Mouse (Mus musculus) midbrain, embryonic 14.5 days (tissue): ENCODE data around the gene Cnga1. TPM values are rescaled to one million over a fixed set of nuclear protein-coding genes. Genes with fewer than 3 reads are reported as not detected.

Experiments
- ATAC-seq: fragments of 200-750 bp; cut with Nextera tagmentation; 2 replicates; pipeline ENCODE4 v1.8.0; 2017; ENCODE audit warnings: moderate number of reproducible peaks, moderate library complexity; ENCODE audit not compliant: low FRiP score, low TSS enrichment
- DNase-seq: peaks from one replicate; pipeline ENCODE4 v3.0.0-alpha.2; 2015
- H3K27ac ChIP-seq: fragments of 300-500 bp; sonication (generic); replicated peaks from 2 replicates; pipeline ENCODE4 v1.5.1; 2014; ENCODE audit warnings: mild to moderate bottlenecking, low read depth, low read length, moderate library complexity
- H3K27me3 ChIP-seq: fragments of 300-500 bp; sonication (generic); 2 replicates; pipeline ENCODE4 v1.6.1; 2014; ENCODE audit warnings: low read length, control low read depth, mixed read lengths; ENCODE audit not compliant: control insufficient read depth, insufficient read depth
- H3K36me3 ChIP-seq: fragments of 300-500 bp; sonication (generic); 2 replicates; pipeline ENCODE4 v1.6.1; 2014; ENCODE audit warnings: low read length, control low read depth; ENCODE audit not compliant: control insufficient read depth, insufficient read depth
- H3K4me1 ChIP-seq: fragments of 300-500 bp; sonication (generic); 2 replicates; pipeline ENCODE4 v1.6.1; 2014; ENCODE audit warnings: mild to moderate bottlenecking, antibody characterized with exemption, low read length, control low read depth; ENCODE audit not compliant: control insufficient read depth, insufficient read depth
- H3K4me2 ChIP-seq: fragments of 300-500 bp; sonication (generic); 2 replicates; pipeline ENCODE4 v1.6.1; 2014; ENCODE audit warnings: mild to moderate bottlenecking, low read length, moderate library complexity
- H3K4me3 ChIP-seq: fragments of 300-500 bp; sonication (generic); replicated peaks from 2 replicates; pipeline ENCODE4 v1.5.1; 2014; ENCODE audit warnings: low read depth, low read length
- H3K9ac ChIP-seq: fragments of 300-500 bp; sonication (generic); replicated peaks from 2 replicates; pipeline ENCODE4 v1.6.1; 2014; ENCODE audit warnings: mild to moderate bottlenecking, low read length, moderate library complexity
- H3K9me3 ChIP-seq: fragments of 300-500 bp; sonication (generic); 2 replicates; pipeline ENCODE4 v1.6.1; 2016; ENCODE audit warnings: low read length, control low read depth, mixed read lengths; ENCODE audit not compliant: control insufficient read depth
- WGBS: fragments of 180-500 bp; shearing (Covaris S2); extraction: QIAGEN DNeasy Blood & Tissue Kit; methylation state at CpG from one replicate; pipeline ENCODE4 v1.1.7; 2014; 5-methylcytosine and 5-hydroxymethylcytosine counted together
- polyA plus RNA-seq: library from polyadenylated mRNA; unstranded; fragments of >200 nt; fragmentation: Nextera tagmentation; extraction: Ambion mirVana; gene quantifications from 2 replicates; pipeline ENCODE4 v1.2.1, GENCODE M21; 2014

Cnga1 gene
- 0.12 TPM in 1 of 2 replicates, not detected in the other for polyA plus RNA-seq

DNA sequence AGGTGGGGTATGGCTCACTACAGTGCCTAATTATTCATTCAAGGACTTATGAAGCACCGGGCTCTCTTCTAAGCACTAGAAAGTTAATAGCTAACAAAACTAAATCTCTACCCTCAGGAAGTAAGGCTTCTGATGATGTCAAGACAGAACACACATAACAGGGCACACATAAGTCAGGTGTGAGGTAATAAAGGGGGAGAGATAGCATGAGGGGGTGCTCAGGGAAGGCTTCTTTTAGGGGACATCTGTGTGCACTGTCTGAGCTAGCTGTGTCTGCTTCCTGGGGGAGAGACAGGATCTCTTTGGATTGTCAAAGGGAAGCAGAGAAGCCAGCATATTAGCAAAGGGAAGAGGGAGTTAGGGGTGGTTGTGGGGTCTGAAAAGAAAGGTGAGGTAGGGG is at the start of gene Cnga1:
Gene Cnga1 (minus strand): TSS at position 101 of the 400 bp plus-strand sequence.
- Histone ChIP-seq H3K27me3 (peaks cover 9% of the 10 kb centered on the region; the same call in 1 of the 2 replicates), H3K4me2 (no peak within 1 kb of the TSS), H3K4me1 (no peaks in the 10 kb centered on the region; the same call in 1 of the 2 replicates), H3K9ac (no peak within 1 kb of the TSS), H3K36me3 (no peaks in the 10 kb centered on the region), H3K9me3 (no peaks in the 10 kb centered on the region), H3K4me3 (no peak within 1 kb of the TSS), H3K27ac (no peak within 1 kb of the TSS)
- no peak for ATAC-seq
- 83% methylated on average over 1 of the region's 1 CpGs for WGBS
- DNase-seq, result no peak

DNA sequence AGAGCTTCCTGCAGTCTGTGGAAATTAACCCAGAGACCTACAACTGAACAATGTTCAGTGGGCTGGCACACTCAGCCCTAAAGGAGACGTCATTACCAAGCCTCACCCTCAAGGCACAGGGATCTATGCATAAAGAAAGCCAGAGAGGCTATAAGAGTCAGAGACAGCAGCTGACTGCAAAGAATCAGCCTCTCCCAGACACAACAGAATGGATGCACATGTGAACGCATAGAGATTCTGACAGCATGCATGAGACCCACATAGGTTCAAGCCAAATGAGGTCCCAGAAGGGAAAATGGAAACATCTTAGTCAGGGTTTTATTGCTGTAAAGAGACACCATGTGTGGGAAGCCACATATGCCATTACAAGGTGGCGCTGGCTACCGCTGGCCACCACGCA is 46.4 kb upstream of the Cnga1 start:
- Histone ChIP-seq H3K4me1 (no peaks in the 10 kb centered on the region), H3K4me3 (no peak overlapping the region), H3K4me2 (no peak overlapping the region), H3K9ac (no peak overlapping the region), H3K9me3 (no peaks in the 10 kb centered on the region), H3K27me3 (no peaks in the 10 kb centered on the region), H3K27ac (no peak overlapping the region), H3K36me3 (no peaks in the 10 kb centered on the region)
- WGBS, result 80% methylated on average over 5 of the region's 5 CpGs
- ATAC-seq, result no peak
- no peak for DNase-seq

DNA sequence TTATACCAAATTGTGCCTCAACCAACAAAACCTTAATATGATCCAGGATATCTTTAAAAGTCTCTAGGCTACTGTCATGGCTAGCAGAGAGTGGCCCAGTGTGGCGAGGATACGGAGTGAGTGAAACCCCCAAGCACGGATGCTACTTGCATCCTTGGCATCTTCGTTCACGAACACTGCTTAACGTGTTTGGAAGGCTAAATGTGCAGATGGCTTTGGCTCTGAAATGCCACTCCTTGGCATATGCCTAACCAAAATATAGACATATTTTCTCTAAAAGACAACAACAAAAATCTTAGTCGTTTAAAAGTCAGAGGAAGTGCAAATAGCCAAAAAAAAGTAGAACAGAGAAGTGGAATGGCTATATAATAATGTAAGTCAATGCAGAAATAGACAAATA is 45.5 kb upstream of the Cnga1 start:
- 95% methylated on average over 7 of the region's 7 CpGs for WGBS
- Histone ChIP-seq H3K9me3 (no peaks in the 10 kb centered on the region), H3K4me1 (no peaks in the 10 kb centered on the region), H3K36me3 (no peaks in the 10 kb centered on the region), H3K27ac (no peak overlapping the region), H3K9ac (no peak overlapping the region), H3K4me3 (no peak overlapping the region), H3K27me3 (no peaks in the 10 kb centered on the region), H3K4me2 (no peak overlapping the region)
- DNase-seq (no peak), ATAC-seq (no peak)

DNA sequence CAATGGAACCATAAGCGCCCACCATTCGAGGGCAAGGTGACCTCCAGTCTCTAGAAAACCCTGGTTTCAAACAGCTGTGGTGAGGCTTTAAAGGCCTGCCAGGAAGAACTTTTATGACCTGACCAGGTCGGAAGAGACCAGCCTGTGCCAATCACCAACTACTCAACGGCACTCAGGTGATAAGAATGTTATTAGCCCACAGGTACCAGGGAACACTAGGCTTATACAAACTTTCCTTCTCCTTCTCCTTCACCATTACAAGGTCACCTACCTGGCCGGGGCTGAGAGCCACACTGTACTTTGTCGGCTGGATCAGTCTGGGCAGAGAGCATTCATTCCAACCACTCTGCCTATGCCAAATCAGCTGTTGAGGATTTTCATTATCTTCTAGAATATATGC is 37.4 kb upstream of the Cnga1 start:
- no peak for DNase-seq
- WGBS, result 96% methylated on average over 6 of the region's 6 CpGs
- H3K36me3 ChIP-seq, result no peaks in the 10 kb centered on the region
- no peaks in the 10 kb centered on the region for H3K9me3 ChIP-seq
- no peaks in the 10 kb centered on the region for H3K4me1 ChIP-seq
- H3K27ac ChIP-seq, result no peak overlapping the region
- ATAC-seq, result no peak
- no peak overlapping the region for H3K4me3 ChIP-seq
- H3K4me2 ChIP-seq, result no peak overlapping the region
- H3K9ac ChIP-seq, result no peak overlapping the region
- H3K27me3 ChIP-seq, result no peaks in the 10 kb centered on the region

DNA sequence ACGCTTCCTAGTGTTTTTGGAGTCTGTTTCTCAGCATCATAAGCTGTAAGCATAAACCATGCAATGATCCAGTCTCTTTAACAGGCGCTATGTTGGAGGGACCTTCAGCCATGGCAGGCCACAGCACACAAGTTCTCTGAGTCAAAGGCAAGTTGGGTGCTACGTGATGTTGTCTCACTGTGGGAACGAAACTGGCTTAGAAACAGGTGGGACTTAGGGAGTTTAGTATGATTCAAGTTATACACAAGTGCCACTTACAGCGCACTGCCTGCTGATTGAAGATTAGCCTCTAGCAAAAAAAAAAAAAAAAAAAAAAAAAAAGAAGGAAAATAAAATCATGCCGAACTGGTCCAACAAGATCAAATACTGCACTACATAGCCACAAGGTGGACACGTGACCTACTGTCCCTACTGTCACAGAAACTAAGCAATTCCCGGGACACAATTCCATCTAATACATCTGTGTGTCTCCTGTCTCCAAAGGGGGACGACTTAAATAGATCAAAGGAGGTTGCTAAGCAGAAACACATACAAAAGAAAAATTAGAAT is 31.0 kb upstream of the Cnga1 start:
- Histone ChIP-seq H3K4me2 (no peak overlapping the region), H3K27me3 (no peaks in the 10 kb centered on the region), H3K4me1 (0 out of 2 replicates have a peak, but pooled peaks cover 2% of the 10 kb centered on the region), H3K9me3 (no peaks in the 10 kb centered on the region), H3K4me3 (no peak overlapping the region), H3K9ac (no peak overlapping the region), H3K27ac (no peak overlapping the region), H3K36me3 (no peaks in the 10 kb centered on the region)
- 80% methylated on average over 9 of the region's 9 CpGs for WGBS
- DNase-seq (no peak), ATAC-seq (no peak)

DNA sequence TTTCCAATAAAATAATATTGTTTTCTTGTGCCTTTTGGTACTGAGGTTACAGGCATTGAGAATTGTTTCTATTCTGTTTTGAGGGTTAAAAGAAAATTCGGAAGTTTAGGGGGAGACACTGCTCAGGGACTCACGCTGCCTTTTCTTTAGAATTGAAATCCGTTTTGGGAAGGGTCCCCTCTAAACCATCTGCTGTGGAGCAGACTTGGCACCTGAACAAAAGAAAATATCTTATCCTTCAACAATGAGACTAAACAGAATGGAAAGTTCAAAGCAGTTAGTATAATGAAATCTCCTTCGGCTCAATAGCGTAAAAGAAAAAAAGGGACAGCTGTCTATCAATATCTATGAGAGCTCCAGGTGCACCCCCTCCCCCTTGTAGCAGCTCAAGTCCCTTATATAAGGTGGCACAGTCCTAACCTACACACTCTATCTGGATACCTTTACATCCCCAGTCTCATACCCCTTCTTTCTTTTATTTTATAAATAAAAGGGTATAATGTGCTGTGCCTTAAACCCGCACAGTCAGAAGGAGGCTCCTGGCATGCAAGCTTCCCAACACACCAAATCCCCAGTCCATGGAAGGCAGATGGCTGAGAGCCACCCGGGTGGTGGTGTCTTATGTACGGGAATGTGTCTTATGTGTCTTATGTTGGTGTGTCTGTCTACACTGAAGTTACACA is 27.1 kb upstream of the Cnga1 start:
- H3K4me1 ChIP-seq, result 0 out of 2 replicates have a peak, but pooled peaks cover 2% of the 10 kb centered on the region
- no peak overlapping the region for H3K9ac ChIP-seq
- H3K27me3 ChIP-seq, result no peaks in the 10 kb centered on the region
- H3K9me3 ChIP-seq, result no peaks in the 10 kb centered on the region
- no peak overlapping the region for H3K4me3 ChIP-seq
- WGBS, result 10% methylated on average over 8 of the region's 8 CpGs
- DNase-seq (peak; percentile 62), ATAC-seq (peak; percentile 68)
- 0 out of 2 replicates have a peak overlapping the region, but pooled peaks have one; percentile 32 for H3K27ac ChIP-seq
- no peak overlapping the region for H3K4me2 ChIP-seq
- H3K36me3 ChIP-seq, result no peaks in the 10 kb centered on the region

DNA sequence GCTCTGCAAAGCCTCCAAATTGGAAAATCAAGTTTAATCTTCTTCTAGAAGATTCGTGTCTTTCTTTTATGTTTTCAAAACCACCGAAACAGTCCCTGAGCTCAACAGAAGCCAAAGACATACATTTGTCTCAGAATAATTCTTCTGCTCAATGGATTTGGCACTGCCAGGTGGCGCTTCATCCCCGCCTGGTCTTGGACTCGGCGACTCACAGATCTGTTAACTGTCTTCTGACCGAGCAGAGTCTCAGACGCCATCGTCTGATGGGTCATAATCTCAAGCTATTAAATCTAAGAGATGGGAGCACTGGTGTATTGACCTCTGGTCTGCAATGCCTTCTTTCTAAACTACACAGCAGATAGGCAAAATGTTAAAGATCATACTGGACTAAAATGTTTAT is 24.3 kb upstream of the Cnga1 start:
- ATAC-seq (no peak), DNase-seq (no peak)
- no peak overlapping the region for H3K27ac ChIP-seq
- H3K36me3 ChIP-seq, result no peaks in the 10 kb centered on the region
- H3K4me2 ChIP-seq, result no peak overlapping the region
- no peak overlapping the region for H3K4me3 ChIP-seq
- H3K9ac ChIP-seq, result no peak overlapping the region
- WGBS, result 89% methylated on average over 9 of the region's 9 CpGs
- no peaks in the 10 kb centered on the region for H3K9me3 ChIP-seq
- no peaks in the 10 kb centered on the region for H3K27me3 ChIP-seq
- 0 out of 2 replicates have a peak, but pooled peaks cover 2% of the 10 kb centered on the region for H3K4me1 ChIP-seq

DNA sequence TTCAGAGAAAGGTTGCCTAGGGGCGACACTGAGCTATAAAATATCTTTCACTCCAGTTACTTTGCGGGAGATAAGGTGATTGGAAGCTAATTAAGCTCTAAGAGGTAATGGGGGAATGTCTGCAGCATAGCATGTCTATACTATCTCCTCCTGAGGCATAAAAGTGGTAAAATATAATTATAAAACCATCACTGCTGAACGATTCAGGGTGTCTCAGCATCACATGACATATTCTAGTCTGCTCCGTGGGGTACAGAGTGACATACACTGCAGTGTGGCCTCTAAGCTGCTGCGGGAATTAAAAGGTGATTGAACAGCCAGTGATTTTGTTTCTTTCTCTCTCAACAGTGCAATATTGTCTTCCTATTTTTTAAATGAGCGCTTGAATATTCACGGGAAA is 22.4 kb upstream of the Cnga1 start:
- H3K4me2 ChIP-seq, result no peak overlapping the region
- DNase-seq (peak; percentile 56), ATAC-seq (0 out of 2 replicates have a peak, but pooled peaks have one; percentile 29)
- no peak overlapping the region for H3K27ac ChIP-seq
- no peaks in the 10 kb centered on the region for H3K36me3 ChIP-seq
- no peaks in the 10 kb centered on the region for H3K27me3 ChIP-seq
- 58% methylated on average over 7 of the region's 7 CpGs for WGBS
- H3K9me3 ChIP-seq, result no peaks in the 10 kb centered on the region
- H3K4me3 ChIP-seq, result no peak overlapping the region
- 0 out of 2 replicates have a peak, but pooled peaks cover 2% of the 10 kb centered on the region for H3K4me1 ChIP-seq
- H3K9ac ChIP-seq, result no peak overlapping the region

DNA sequence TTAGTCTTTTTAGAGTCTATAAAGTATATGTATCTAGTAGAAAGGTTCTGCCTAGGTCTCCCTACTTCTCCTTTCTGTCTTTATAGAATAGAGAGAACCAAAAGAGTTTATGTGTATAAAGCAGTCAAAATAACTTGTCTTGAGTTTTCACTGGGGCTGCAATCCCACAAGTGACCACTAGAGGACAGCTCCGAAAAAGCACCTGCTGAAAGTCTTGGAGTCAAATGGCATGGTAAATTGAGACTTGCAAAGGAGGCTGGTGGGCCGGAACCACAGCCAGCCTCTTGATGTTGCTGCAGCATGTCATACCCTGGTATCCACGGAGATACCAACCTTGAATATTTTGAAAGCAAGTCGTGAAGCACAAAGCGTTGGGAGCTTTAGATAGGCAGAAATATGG is 21.2 kb upstream of the Cnga1 start:
- no peak for ATAC-seq
- Histone ChIP-seq H3K9ac (no peak overlapping the region), H3K4me2 (no peak overlapping the region), H3K9me3 (no peaks in the 10 kb centered on the region), H3K4me1 (no peaks in the 10 kb centered on the region), H3K27ac (no peak overlapping the region), H3K27me3 (no peaks in the 10 kb centered on the region), H3K36me3 (no peaks in the 10 kb centered on the region), H3K4me3 (no peak overlapping the region)
- DNase-seq, result peak; percentile 65
- WGBS, result 22% methylated on average over 5 of the region's 5 CpGs
